Mouse (Mus musculus) MEL (cell line): ENCODE results near the gene Spdye4a.

Source experiments
- CTCF ChIP-seq, 3 experiments: IDR thresholded peaks in 2 of 3; conservative IDR thresholded peaks in 1 of 3; 2 replicates each; pipeline ENCODE4 v1.5.1; 2011 to 2012; ENCODE audit warnings: low read length in 3 of 3, low read depth in 2 of 3, mild to moderate bottlenecking in 2 of 3, improper control_type of control experiment in 1 of 3, inconsistent platforms in 1 of 3, mixed read lengths in 1 of 3, moderate library complexity in 1 of 3; ENCODE audit not compliant: control insufficient read depth in 1 of 3, insufficient read depth in 1 of 3, poor library complexity in 1 of 3, severe bottlenecking in 1 of 3
- E2F4 ChIP-seq: IDR thresholded peaks from 2 replicates; pipeline ENCODE4 v1.6.1; 2011; ENCODE audit warnings: low read depth, low read length, improper control_type of control experiment, borderline replicate concordance
- EP300 ChIP-seq, 2 experiments: IDR thresholded peaks; 2 replicates each; pipeline ENCODE4 v1.6.1; 2011; ENCODE audit warnings: improper control_type of control experiment in 2 of 2, low read length in 2 of 2, low read depth in 1 of 2, mild to moderate bottlenecking in 1 of 2
- JUND ChIP-seq: IDR thresholded peaks from 2 replicates; pipeline ENCODE4 v1.6.1; 2011; ENCODE audit warnings: low read depth, mild to moderate bottlenecking, improper control_type of control experiment, low read length
- POLR2A ChIP-seq, 2 experiments: IDR thresholded peaks; 2 replicates each; pipeline ENCODE4 v1.6.1; 2011 to 2012; ENCODE audit warnings: low read length in 2 of 2, mild to moderate bottlenecking in 2 of 2, control low read depth in 1 of 2, improper control_type of control experiment in 1 of 2, low read depth in 1 of 2, moderate library complexity in 1 of 2; ENCODE audit not compliant: control insufficient read depth in 1 of 2, insufficient read depth in 1 of 2, poor library complexity in 1 of 2
- SMC3 ChIP-seq: IDR thresholded peaks from 2 replicates; pipeline ENCODE4 v1.6.1; 2011; ENCODE audit warnings: low read depth, low read length, improper control_type of control experiment
- TAL1 ChIP-seq: IDR thresholded peaks from 2 replicates; pipeline ENCODE4 v1.6.1; 2012; ENCODE audit warnings: mild to moderate bottlenecking, inconsistent platforms, low read length, moderate library complexity, mixed read lengths
- TCF12 ChIP-seq: IDR thresholded peaks from 2 replicates; pipeline ENCODE4 v1.6.1; 2014; ENCODE audit warnings: low read depth, mild to moderate bottlenecking, inconsistent platforms, low read length, improper control_type of control experiment, moderate library complexity
- USF1 ChIP-seq: IDR thresholded peaks from 2 replicates; pipeline ENCODE4 v1.6.1; 2014; ENCODE audit warnings: low read depth, mild to moderate bottlenecking, inconsistent platforms, low read length, improper control_type of control experiment, moderate library complexity
- ZKSCAN1 ChIP-seq: IDR thresholded peaks from 2 replicates; pipeline ENCODE4 v1.6.1; 2012; ENCODE audit warnings: low read depth, mild to moderate bottlenecking, inconsistent platforms, low read length, improper control_type of control experiment, moderate library complexity
- ZNF384 ChIP-seq: IDR thresholded peaks from 2 replicates; pipeline ENCODE4 v1.6.1; 2012; ENCODE audit warnings: low read depth, mild to moderate bottlenecking, inconsistent platforms, low read length, improper control_type of control experiment

DNA sequence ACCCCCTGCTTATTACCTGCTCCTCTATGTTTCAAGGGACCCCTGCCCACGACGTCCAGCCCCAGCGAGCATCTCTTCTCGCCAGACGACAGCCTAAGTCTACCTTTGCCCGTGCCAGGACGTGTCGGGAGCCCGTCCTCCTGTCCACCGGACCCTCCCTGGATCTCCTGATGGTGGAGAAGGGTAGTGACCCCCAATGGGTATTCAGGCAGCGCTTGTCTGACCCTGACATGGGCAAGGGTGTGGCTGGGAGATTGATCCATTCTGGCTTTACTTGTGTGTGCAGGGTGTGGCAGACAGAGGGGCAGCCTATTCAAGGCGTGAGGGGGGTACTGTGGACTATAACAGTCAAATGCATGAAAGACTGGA, 43.4 kb upstream of the Spdye4a start:
- TF ChIP-seq JUND (no peak), E2F4 (no peak), TAL1 (no peak), CTCF (IDR thresholded peaks at IDR 0.05 in 2 of 3, conservative IDR thresholded peaks at IDR 0.05 in 1 of 3; ENCODE audit: control insufficient read depth in 1 of 3, insufficient read depth in 1 of 3, low read depth in 2 of 3, low read length in 3 of 3, poor library complexity in 1 of 3, severe bottlenecking in 1 of 3) (no peak), EP300 (IDR thresholded peaks at IDR 0.05; ENCODE audit: low read depth in 1 of 2, low read length in 2 of 2) (no peak), ZKSCAN1 (no peak), TCF12 (no peak; the same call in 1 of the 2 replicates), POLR2A (IDR thresholded peaks at IDR 0.05; ENCODE audit: control insufficient read depth in 1 of 2, insufficient read depth in 1 of 2, low read depth in 1 of 2, low read length in 2 of 2, poor library complexity in 1 of 2) (no peak; a peak in 2 of 4 replicates), USF1 (no peak), SMC3 (no peak), ZNF384 (no peak)
